ENCODE assay signal across 10 mouse cellular contexts in genomic region chr16:30509340-30509739, GRCm38 (mm10).
"Had no signal": no experiment of that assay in that cellular context is flagged by ENCODE, and none has a peak within 500 bp of the region (broad histone marks: within the 10 kb centered on the region; RNA-seq: fewer than 3 reads in every experiment).

No protein-coding gene starts in this region.

- H3K27ac ChIP-seq: limb, embryonic 13.5 days; midbrain, embryonic 12.5 days had no signal

- ATAC-seq: intestine, postnatal 0 days had no signal

- H3K27me3 ChIP-seq: limb, embryonic 13.5 days; midbrain, embryonic 12.5 days; neural tube, embryonic 13.5 days had no signal

- H3K9ac ChIP-seq: limb, embryonic 13.5 days; midbrain, embryonic 12.5 days had no signal

- H3K4me3 ChIP-seq: limb, embryonic 13.5 days; midbrain, embryonic 12.5 days; neural tube, embryonic 13.5 days had no signal

- DNase-seq: kidney, adult 9 months; kidney, postnatal 14 days; left cerebral cortex, postnatal 4 days; lung, adult 18-20 months; retina, postnatal 1 day; right cerebral cortex, postnatal 14 days had no signal

- H3K9me3 ChIP-seq: limb, embryonic 13.5 days; midbrain, embryonic 12.5 days; neural tube, embryonic 13.5 days had no signal
